Mouse (Mus musculus) intestine, embryonic 15.5 days (tissue): ENCODE measurements at regions not wholly inside any gene's neighbourhood (a gene's known extent, or its start where the extent isn't known, plus 50 kb on each side); places are given as distances from the start of the nearest gene placed in this dataset.

Source experiments
- ATAC-seq: fragments of 200-750 bp; cut with Nextera tagmentation; 2 replicates; pipeline ENCODE4 v1.8.0; 2017; ENCODE audit warnings: moderate TSS enrichment, moderate library complexity
- H3K27ac ChIP-seq: fragments of 300-500 bp; sonication (generic); 2 replicates; pipeline ENCODE4 v1.5.1; 2015; ENCODE audit warnings: mild to moderate bottlenecking, inconsistent platforms
- H3K27me3 ChIP-seq: fragments of 300-500 bp; sonication (generic); replicated peaks from 2 replicates; pipeline ENCODE4 v1.6.1; 2015; ENCODE audit warnings: inconsistent platforms
- H3K36me3 ChIP-seq: fragments of 300-500 bp; sonication (generic); 2 replicates; pipeline ENCODE4 v1.6.1; 2015; ENCODE audit warnings: inconsistent platforms
- H3K4me1 ChIP-seq: fragments of 300-500 bp; sonication (generic); replicated peaks from 2 replicates; pipeline ENCODE4 v1.6.1; 2015; ENCODE audit warnings: inconsistent platforms
- H3K4me2 ChIP-seq: fragments of 300-500 bp; sonication (generic); replicated peaks from 2 replicates; pipeline ENCODE4 v1.6.1; 2015; ENCODE audit warnings: mild to moderate bottlenecking, inconsistent platforms
- H3K4me3 ChIP-seq: fragments of 300-500 bp; sonication (generic); replicated peaks from 2 replicates; pipeline ENCODE4 v1.5.1; 2015; ENCODE audit warnings: inconsistent platforms
- H3K9ac ChIP-seq: fragments of 300-500 bp; sonication (generic); 2 replicates; pipeline ENCODE4 v1.6.1; 2015; ENCODE audit warnings: inconsistent platforms
- H3K9me3 ChIP-seq: fragments of 300-500 bp; sonication (generic); 2 replicates; pipeline ENCODE4 v1.6.1; 2016; ENCODE audit warnings: inconsistent platforms
- WGBS: fragments of 180-500 bp; shearing (Covaris S2); methylation state at CpG from one replicate; pipeline ENCODE4 v1.1.7; 2015; 5-methylcytosine and 5-hydroxymethylcytosine counted together

DNA sequence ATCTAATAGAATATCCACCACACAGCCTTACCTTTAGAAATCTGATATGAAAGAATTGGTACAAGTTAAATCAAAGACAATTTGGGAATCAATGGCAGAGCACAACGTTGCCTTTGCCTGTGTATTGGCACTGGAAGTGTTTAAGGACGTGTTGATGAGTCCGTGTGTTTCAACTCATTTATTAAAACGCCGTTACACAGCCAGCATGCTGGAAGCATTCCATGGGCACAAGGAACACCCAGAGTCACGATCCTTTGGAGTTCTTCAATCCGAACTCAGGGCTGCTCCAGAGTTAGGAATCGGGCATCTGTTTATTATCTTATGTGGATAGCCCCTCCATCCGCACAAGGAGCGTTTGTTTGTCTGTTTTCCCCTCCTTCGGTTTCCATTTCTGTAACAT lies 244.2 kb downstream of the Hs3st3b1 start:
- Histone ChIP-seq H3K4me3 (no peak overlapping the region), H3K27me3 (no peaks in the 10 kb centered on the region), H3K4me1 (no peaks in the 10 kb centered on the region), H3K36me3 (no peaks in the 10 kb centered on the region), H3K9me3 (no peaks in the 10 kb centered on the region), H3K27ac (no peak overlapping the region), H3K9ac (no peak overlapping the region), H3K4me2 (no peak overlapping the region)
- WGBS = 79% methylated on average over 11 of the region's 11 CpGs
- ATAC-seq = no peak

GRCm38 (mm10) chr11:63678382-63678905 lies 243.6 kb downstream of the Hs3st3b1 start:
- Histone ChIP-seq H3K9me3 (no peaks in the 10 kb centered on the region), H3K9ac (no peak overlapping the region), H3K27ac (no peak overlapping the region), H3K36me3 (no peaks in the 10 kb centered on the region), H3K4me1 (no peaks in the 10 kb centered on the region), H3K27me3 (no peaks in the 10 kb centered on the region), H3K4me2 (no peak overlapping the region), H3K4me3 (no peak overlapping the region)
- WGBS = 86% methylated on average over 17 of the region's 17 CpGs
- ATAC-seq = no peak

GRCm38 (mm10) chr11:63679491-63679890 lies 242.6 kb downstream of the Hs3st3b1 start:
- no peak for ATAC-seq
- Histone ChIP-seq H3K9ac (no peak overlapping the region), H3K36me3 (no peaks in the 10 kb centered on the region), H3K27me3 (no peaks in the 10 kb centered on the region), H3K4me1 (no peaks in the 10 kb centered on the region), H3K4me2 (no peak overlapping the region), H3K27ac (no peak overlapping the region), H3K9me3 (no peaks in the 10 kb centered on the region), H3K4me3 (no peak overlapping the region)
- WGBS = 80% methylated on average over 4 of the region's 4 CpGs

- Histone ChIP-seq H3K9me3 (no peaks in the 10 kb centered on the region), H3K4me2 (no peak overlapping the region), H3K4me1 (no peaks in the 10 kb centered on the region), H3K27ac (no peak overlapping the region), H3K27me3 (no peaks in the 10 kb centered on the region), H3K4me3 (no peak overlapping the region), H3K9ac (no peak overlapping the region), H3K36me3 (no peaks in the 10 kb centered on the region)
- no peak for ATAC-seq
- 52% methylated on average over 11 of the region's 11 CpGs for WGBS
Measured at GRCm38 (mm10) chr11:63684228-63684980, 237.7 kb downstream of the Hs3st3b1 start.

DNA sequence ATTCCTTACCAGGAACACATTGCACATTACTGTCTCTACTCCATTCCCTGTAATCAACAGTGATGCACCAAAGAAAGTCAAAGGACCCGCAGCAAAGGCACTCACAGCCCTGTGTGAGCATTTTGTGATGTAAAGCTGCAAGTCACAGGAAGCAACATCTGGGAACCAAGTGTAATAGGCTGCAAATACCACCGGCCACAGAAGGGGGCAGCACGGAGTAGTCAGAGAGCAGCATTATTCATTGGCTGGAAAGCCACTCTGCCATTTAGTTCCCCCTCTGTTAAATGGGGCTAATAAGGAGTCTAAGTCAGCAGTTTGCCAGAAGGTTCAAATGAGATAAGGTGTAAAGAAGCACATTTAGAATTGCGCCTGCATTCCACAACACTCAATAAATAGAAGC lies 231.0 kb downstream of the Hs3st3b1 start:
- no peak overlapping the region for H3K4me2 ChIP-seq
- H3K27ac ChIP-seq = no peak overlapping the region
- H3K9ac ChIP-seq = no peak overlapping the region
- H3K36me3 ChIP-seq = no peaks in the 10 kb centered on the region
- H3K9me3 ChIP-seq = no peaks in the 10 kb centered on the region
- H3K27me3 ChIP-seq = no peaks in the 10 kb centered on the region
- H3K4me3 ChIP-seq = no peak overlapping the region
- H3K4me1 ChIP-seq = no peaks in the 10 kb centered on the region
- WGBS = 45% methylated on average over 4 of the region's 4 CpGs
- ATAC-seq = no peak

DNA sequence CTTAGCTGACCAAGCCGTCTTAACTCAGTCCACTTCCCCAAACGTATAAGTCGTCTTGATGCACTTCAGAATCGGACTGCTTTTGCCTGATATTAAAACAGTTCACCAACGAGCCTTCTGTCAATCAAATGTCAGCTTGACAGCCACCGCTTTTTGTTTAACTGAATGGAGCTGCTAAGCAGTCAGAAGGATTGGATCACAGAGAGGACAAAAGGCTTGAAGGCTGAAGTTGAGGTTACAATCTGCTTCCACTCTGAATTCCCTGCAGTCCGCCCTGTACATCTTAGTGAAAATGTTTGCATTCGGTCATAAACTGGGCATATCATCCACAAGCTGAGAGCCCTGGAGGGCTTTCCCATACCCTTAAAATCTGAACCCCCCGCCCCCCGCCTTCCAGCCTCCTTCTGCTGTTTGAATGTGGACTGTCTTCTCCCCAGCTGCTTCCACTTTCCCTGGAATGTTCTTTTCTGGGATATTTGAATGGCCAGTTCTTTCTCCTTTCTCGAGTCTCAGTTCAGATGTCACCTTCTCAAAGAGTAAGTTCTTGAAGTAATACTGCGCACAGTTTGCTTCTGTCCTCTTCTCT lies 217.0 kb downstream of the Hs3st3b1 start:
- Histone ChIP-seq H3K27me3 (no peaks in the 10 kb centered on the region), H3K4me2 (no peak overlapping the region), H3K36me3 (no peaks in the 10 kb centered on the region), H3K4me3 (no peak overlapping the region), H3K9me3 (no peaks in the 10 kb centered on the region), H3K4me1 (no peaks in the 10 kb centered on the region), H3K9ac (no peak overlapping the region), H3K27ac (no peak overlapping the region)
- WGBS = 71% methylated on average over 12 of the region's 12 CpGs
- ATAC-seq = no peak

GRCm38 (mm10) chr11:63706057-63706456 lies 216.0 kb downstream of the Hs3st3b1 start:
- H3K36me3 ChIP-seq = no peaks in the 10 kb centered on the region

DNA sequence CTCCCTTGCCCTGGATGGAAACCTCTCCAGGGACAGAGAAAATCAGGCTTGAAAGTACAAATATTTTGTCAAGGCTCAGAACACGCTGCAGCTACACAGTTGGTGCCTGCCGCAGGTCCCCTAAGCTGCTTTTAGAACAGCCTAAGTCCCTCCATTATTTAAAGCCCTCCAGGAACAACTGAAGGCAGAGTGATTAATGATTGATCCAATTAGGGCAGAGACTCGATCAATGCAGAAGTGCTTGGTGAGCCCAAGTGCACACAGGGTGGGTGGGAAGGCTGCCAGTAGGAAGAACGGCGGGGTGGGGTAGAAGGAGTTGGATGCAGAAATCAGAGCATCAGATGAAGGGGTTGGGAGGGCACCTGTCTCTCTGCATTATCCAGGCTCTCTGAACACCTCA lies 215.0 kb downstream of the Hs3st3b1 start:
- ATAC-seq = no peak
- WGBS = 46% methylated on average over 5 of the region's 5 CpGs

More at GRCm38 (mm10) chr11:63706057-63706456, 216.0 kb downstream of the Hs3st3b1 start:
- Histone ChIP-seq H3K4me1 (no peaks in the 10 kb centered on the region), H3K27ac (no peak overlapping the region), H3K9ac (no peak overlapping the region), H3K4me3 (no peak overlapping the region), H3K27me3 (no peaks in the 10 kb centered on the region), H3K9me3 (no peaks in the 10 kb centered on the region), H3K4me2 (no peak overlapping the region)
- WGBS = 77% methylated on average over 8 of the region's 8 CpGs
- ATAC-seq = no peak

GRCm38 (mm10) chr11:63708412-63708811 lies 213.7 kb downstream of the Hs3st3b1 start:
- Histone ChIP-seq H3K9me3 (no peaks in the 10 kb centered on the region), H3K36me3 (no peaks in the 10 kb centered on the region), H3K27me3 (no peaks in the 10 kb centered on the region), H3K4me1 (no peaks in the 10 kb centered on the region), H3K4me3 (no peak overlapping the region), H3K27ac (no peak overlapping the region), H3K4me2 (no peak overlapping the region), H3K9ac (no peak overlapping the region)
- ATAC-seq = no peak
- 58% methylated on average over 4 of the region's 4 CpGs for WGBS

More for the DNA sequence above, 215.0 kb downstream of the Hs3st3b1 start:
- no peaks in the 10 kb centered on the region for H3K36me3 ChIP-seq
- H3K4me2 ChIP-seq = no peak overlapping the region
- no peak overlapping the region for H3K4me3 ChIP-seq
- no peaks in the 10 kb centered on the region for H3K4me1 ChIP-seq
- H3K9me3 ChIP-seq = no peaks in the 10 kb centered on the region
- H3K27ac ChIP-seq = no peak overlapping the region
- H3K9ac ChIP-seq = no peak overlapping the region
- no peaks in the 10 kb centered on the region for H3K27me3 ChIP-seq

DNA sequence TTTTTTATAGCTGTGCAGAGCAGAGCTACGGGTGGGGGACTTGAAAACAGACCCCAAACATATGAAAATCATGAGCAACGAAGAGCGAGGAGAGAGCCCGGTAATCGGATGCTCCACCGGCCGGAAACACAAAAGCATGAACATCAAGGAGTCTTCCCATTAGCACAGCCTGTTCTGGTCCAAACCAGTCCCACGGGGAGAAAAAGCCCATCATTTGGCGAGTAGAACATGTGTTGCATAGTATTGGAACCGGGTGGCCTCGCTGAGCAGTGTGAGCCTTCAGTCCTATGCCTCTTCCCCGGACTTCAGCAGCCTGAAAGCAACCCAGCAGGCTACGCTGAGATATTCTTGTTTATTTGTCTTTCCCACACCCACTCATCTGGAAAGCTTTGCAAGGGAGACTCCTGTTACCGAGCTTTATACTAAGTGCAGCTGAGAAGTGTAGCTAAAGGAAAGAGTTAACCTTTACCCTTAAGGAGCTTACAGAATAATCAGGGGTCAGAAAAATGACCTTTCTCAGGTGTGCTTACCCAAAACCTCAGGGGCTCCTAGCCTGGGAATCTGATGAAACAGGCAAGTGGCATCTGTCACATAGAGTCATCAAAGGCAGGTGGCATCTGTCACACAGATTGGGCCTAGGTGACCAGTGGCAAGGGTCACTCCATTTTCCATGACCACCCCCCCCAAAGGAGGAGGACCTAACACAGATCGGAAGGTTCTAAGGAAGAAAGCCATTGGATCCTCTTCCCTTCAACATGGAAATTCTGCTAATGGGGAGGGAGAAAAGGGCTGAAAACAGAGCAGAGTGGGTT lies 209.8 kb downstream of the Hs3st3b1 start:
- Histone ChIP-seq H3K9me3 (no peaks in the 10 kb centered on the region), H3K4me3 (no peak overlapping the region), H3K9ac (no peak overlapping the region), H3K4me2 (no peak overlapping the region), H3K27ac (no peak overlapping the region), H3K4me1 (no peaks in the 10 kb centered on the region), H3K36me3 (no peaks in the 10 kb centered on the region), H3K27me3 (0 out of 2 replicates have a peak, but pooled peaks cover 3% of the 10 kb centered on the region)
- WGBS = 59% methylated on average over 15 of the region's 15 CpGs
- ATAC-seq = no peak

GRCm38 (mm10) chr11:63722261-63722660 lies 199.8 kb downstream of the Hs3st3b1 start:
- ATAC-seq = no peak
- H3K36me3 ChIP-seq = no peaks in the 10 kb centered on the region
- no peak overlapping the region for H3K4me2 ChIP-seq
- no peak overlapping the region for H3K27ac ChIP-seq
- no peaks in the 10 kb centered on the region for H3K27me3 ChIP-seq
- 83% methylated on average over 5 of the region's 5 CpGs for WGBS
- no peak overlapping the region for H3K4me3 ChIP-seq
- H3K9ac ChIP-seq = no peak overlapping the region
- H3K4me1 ChIP-seq = no peaks in the 10 kb centered on the region
- H3K9me3 ChIP-seq = no peaks in the 10 kb centered on the region

GRCm38 (mm10) chr11:63730880-63731279 lies 191.2 kb downstream of the Hs3st3b1 start:
- Histone ChIP-seq H3K36me3 (no peaks in the 10 kb centered on the region), H3K9ac (no peak overlapping the region), H3K4me1 (no peaks in the 10 kb centered on the region), H3K4me3 (no peak overlapping the region), H3K4me2 (no peak overlapping the region), H3K27me3 (no peaks in the 10 kb centered on the region), H3K27ac (no peak overlapping the region), H3K9me3 (no peaks in the 10 kb centered on the region)
- ATAC-seq = no peak
- 61% methylated on average over 9 of the region's 9 CpGs for WGBS
